Mouse (Mus musculus) brain, embryonic 14.5 days (tissue): ENCODE data around the gene Ky.

Experiments used
- CTCF ChIP-seq: fragments of 200-500 bp; IDR thresholded peaks from 2 replicates; pipeline ENCODE4 v1.5.1; 2012; ENCODE audit warnings: inconsistent platforms, mild to moderate bottlenecking, moderate library complexity, borderline replicate concordance; ENCODE audit not compliant: insufficient read depth, insufficient read length; ENCODE audit errors: extremely low read depth
- POLR2A ChIP-seq: fragments of 200-500 bp; IDR thresholded peaks from 2 replicates; pipeline ENCODE4 v1.6.1; 2012; ENCODE audit warnings: mild to moderate bottlenecking, inconsistent platforms, borderline replicate concordance; ENCODE audit not compliant: poor library complexity, insufficient read depth, insufficient read length, severe bottlenecking; ENCODE audit errors: extremely low read depth

DNA sequence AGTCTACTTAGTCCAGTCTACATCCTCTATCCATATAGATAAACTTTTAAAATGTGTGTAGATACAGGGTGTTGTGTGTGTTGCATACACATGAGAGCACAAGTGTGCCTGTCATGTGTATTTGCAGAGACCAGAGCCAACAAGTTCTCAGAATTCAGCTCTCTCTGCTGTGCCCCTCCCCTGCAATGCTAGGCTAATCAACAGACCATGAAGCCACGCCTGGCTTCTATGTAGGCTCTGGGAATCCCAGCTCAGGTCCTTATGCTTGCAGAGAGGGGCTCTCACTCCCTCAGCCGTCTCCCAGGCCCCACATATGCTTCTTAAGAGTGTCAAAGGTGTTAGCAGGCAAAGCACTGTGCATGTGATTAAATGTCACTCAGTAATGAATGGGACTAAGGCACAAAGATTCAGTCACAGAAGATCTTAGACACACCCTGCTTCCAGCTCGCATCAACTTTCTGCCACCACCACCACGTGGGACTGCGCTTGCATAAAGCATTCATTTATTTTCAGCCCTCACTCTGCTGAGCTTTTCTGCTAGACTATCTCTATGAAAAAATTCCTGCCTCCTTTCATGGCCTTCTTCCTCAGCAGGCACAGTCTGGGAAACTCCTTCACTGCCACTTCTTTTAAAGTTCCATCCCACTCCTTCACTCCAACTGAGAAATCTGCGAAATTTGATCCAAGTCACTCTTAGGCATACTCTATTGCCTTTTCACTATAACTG, 89.3 kb downstream of the Ky start:
- no peak for TF ChIP-seq POLR2A
- no peak for TF ChIP-seq CTCF
